Mouse (Mus musculus): ENCODE results near the gene Tlk1. TPM values are rescaled to one million over a fixed set of nuclear protein-coding genes. Genes with fewer than 3 reads are reported as not detected.
A peak's percentile ranks its signal among the peaks of the same experiment; 100 is the strongest.

The Tlk1 gene
- polyA plus RNA-seq, 1 experiment from 2014 or later = 20.2 TPM

DNA sequence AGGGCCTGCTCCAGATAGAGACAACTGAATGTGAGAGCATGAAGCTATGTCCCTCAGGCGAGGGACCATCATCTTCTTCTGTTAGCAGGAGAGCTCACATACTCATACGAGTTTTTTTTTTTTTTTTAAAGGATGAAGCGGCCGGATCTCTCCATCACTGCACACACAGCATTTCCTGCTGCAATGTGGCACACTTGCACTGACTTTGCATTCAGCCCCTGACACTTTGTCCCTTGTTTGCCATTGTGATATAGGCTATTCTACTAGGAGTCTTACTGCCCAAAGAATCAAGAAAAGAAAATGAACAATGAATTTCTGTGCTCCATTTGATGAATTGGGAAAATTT lies 10.8 kb upstream of the Tlk1 start:
- Histone ChIP-seq H3K4me2 (ENCODE audit: low read depth, low read length) (no peak overlapping the region), H3K27me3 (replicated peaks; ENCODE audit: control insufficient read depth, insufficient read depth, low read length) (no peaks in the 10 kb centered on the region), H3K36me3 (ENCODE audit: control insufficient read depth, insufficient read depth, low read length) (no peaks in the 10 kb centered on the region), H3K9me3 (ENCODE audit: control insufficient read depth, low read length) (no peaks in the 10 kb centered on the region), H3K4me3 (ENCODE audit: low read length) (no peak overlapping the region), H3K4me1 (ENCODE audit: control insufficient read depth, insufficient read depth, low read length) (peaks cover 3% of the 10 kb centered on the region; the same call in 1 of the 2 replicates), H3K27ac (ENCODE audit: low read length) (no peak overlapping the region), H3K9ac (ENCODE audit: low read depth, low read length) (no peak overlapping the region)
- ATAC-seq = no peak
- WGBS = 60% methylated on average over 4 of the region's 4 CpGs

DNA sequence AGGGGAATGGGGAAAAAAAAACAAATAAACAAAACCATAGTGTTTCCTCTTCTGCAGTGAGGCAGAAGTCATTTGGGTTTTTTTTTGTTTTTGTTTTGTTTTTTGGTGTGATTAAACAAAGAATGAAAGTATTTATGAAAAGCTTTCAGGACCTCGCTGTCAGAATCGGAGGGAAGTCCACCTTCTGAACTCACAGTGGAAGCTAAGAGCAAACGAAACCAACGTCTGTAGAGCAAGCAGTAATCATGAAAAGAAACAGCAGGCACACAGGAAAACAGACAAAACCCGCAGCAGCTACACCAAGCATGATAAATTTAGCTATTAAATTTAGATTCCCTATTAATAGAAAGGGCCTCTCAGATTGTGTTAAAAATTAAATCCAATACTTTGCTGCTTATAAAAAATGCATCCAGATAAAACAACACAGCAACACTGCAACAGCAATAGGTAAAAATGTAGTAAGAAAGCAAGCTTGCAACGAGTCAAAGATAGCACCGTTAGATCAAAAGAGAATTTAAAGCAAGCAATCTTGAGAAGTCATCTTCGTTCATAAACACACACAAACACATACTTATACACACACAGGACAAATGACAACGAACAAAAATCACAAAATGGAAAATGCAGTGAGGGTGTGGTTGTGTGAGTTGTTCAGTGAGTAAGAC lies 10.2 kb upstream of the Tlk1 start:
- H3K27me3 ChIP-seq (replicated peaks; ENCODE audit: control insufficient read depth, insufficient read depth, low read length) = no peaks in the 10 kb centered on the region
- ATAC-seq = no peak
- peaks cover 5% of the 10 kb centered on the region for H3K4me1 ChIP-seq (ENCODE audit: control insufficient read depth, insufficient read depth, low read length)
- H3K4me2 ChIP-seq (ENCODE audit: low read depth, low read length) = no peak overlapping the region
- H3K9me3 ChIP-seq (ENCODE audit: control insufficient read depth, low read length) = no peaks in the 10 kb centered on the region
- WGBS = 55% methylated on average over 9 of the region's 9 CpGs
- H3K4me3 ChIP-seq (ENCODE audit: low read length) = no peak overlapping the region
- no peak overlapping the region for H3K9ac ChIP-seq (ENCODE audit: low read depth, low read length)
- H3K36me3 ChIP-seq (ENCODE audit: control insufficient read depth, insufficient read depth, low read length) = no peaks in the 10 kb centered on the region
- no peak overlapping the region for H3K27ac ChIP-seq (ENCODE audit: low read length)

GRCm38 (mm10) chr2:70835209-70835608 lies 9.7 kb upstream of the Tlk1 start:
- 81% methylated on average over 2 of the region's 2 CpGs for WGBS
- no peak for ATAC-seq
- H3K4me3 ChIP-seq (ENCODE audit: low read length) = no peak overlapping the region
- H3K36me3 ChIP-seq (ENCODE audit: control insufficient read depth, insufficient read depth, low read length) = no peaks in the 10 kb centered on the region
- peaks cover 8% of the 10 kb centered on the region for H3K4me1 ChIP-seq (ENCODE audit: control insufficient read depth, insufficient read depth, low read length)
- H3K27ac ChIP-seq (ENCODE audit: low read length) = no peak overlapping the region
- no peaks in the 10 kb centered on the region for H3K9me3 ChIP-seq (ENCODE audit: control insufficient read depth, low read length)
- H3K27me3 ChIP-seq (replicated peaks; ENCODE audit: control insufficient read depth, insufficient read depth, low read length) = no peaks in the 10 kb centered on the region
- H3K9ac ChIP-seq (ENCODE audit: low read depth, low read length) = no peak overlapping the region
- no peak overlapping the region for H3K4me2 ChIP-seq (ENCODE audit: low read depth, low read length)

DNA sequence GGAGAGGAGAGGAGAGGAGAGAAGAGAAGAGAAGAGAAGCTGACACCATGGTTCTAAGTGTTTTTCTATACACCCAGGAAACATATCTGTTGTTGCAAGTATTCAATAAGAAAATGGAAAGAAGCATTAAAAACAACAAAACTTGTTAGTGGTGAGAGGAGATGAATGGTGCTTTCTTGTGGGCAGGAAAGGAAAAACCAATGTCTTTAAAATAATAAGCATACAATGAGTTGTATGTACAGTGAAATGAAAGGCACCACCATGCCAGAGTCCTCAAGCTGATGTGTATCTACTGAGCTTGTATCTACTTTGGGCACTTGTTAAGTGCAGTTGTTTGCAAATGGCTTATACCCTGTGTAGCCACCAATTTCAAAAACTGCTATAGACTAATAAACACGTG lies 7.7 kb upstream of the Tlk1 start:
- H3K4me1 ChIP-seq (ENCODE audit: control insufficient read depth, insufficient read depth, low read length) = peaks cover 10% of the 10 kb centered on the region
- 51% methylated on average over 1 of the region's 1 CpGs for WGBS
- H3K9me3 ChIP-seq (ENCODE audit: control insufficient read depth, low read length) = no peaks in the 10 kb centered on the region
- H3K4me3 ChIP-seq (ENCODE audit: low read length) = no peak overlapping the region
- no peak for ATAC-seq
- no peaks in the 10 kb centered on the region for H3K27me3 ChIP-seq (replicated peaks; ENCODE audit: control insufficient read depth, insufficient read depth, low read length)
- H3K4me2 ChIP-seq (ENCODE audit: low read depth, low read length) = no peak overlapping the region
- H3K36me3 ChIP-seq (ENCODE audit: control insufficient read depth, insufficient read depth, low read length) = no peaks in the 10 kb centered on the region
- H3K9ac ChIP-seq (ENCODE audit: low read depth, low read length) = no peak overlapping the region
- H3K27ac ChIP-seq (ENCODE audit: low read length) = no peak overlapping the region

DNA sequence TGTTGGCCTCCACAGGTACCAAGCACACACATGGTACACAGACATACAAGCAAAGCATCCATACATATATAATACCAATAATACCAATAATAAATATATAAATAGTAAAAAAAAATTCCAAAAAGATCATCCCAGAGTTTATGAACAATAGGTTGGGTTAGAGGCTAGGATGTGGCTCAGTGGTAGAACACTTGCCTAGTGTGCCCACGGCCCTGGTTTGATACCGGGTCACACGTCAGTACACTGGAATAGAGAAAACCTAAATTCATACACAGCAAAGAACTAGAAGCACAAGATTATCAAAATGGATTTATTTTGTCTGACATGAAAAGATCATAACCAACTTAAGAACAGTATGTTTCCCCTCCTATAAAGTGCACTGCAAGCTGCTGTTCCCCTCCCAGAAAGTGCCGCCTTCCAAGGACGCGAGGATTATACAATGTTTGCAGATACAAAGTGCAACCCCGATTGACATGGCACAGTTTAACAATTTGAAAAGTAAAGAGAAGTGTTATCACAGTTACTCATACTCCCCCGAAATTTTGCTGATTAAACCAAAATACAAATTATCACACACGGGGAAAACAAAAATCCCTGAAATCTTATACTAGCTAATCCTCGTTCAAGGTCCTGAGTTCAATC lies 6.3 kb upstream of the Tlk1 start:
- no peak overlapping the region for H3K9ac ChIP-seq (ENCODE audit: low read depth, low read length)
- H3K27ac ChIP-seq (ENCODE audit: low read length) = peak overlapping the region; percentile 73
- peak; percentile 84 for ATAC-seq
- no peaks in the 10 kb centered on the region for H3K27me3 ChIP-seq (replicated peaks; ENCODE audit: control insufficient read depth, insufficient read depth, low read length)
- H3K4me2 ChIP-seq (ENCODE audit: low read depth, low read length) = peak overlapping the region; percentile 16; the same call in 1 of the 2 replicates
- no peaks in the 10 kb centered on the region for H3K36me3 ChIP-seq (ENCODE audit: control insufficient read depth, insufficient read depth, low read length)
- WGBS = 61% methylated on average over 10 of the region's 10 CpGs
- H3K9me3 ChIP-seq (ENCODE audit: control insufficient read depth, low read length) = no peaks in the 10 kb centered on the region
- peaks cover 10% of the 10 kb centered on the region for H3K4me1 ChIP-seq (ENCODE audit: control insufficient read depth, insufficient read depth, low read length)
- H3K4me3 ChIP-seq (ENCODE audit: low read length) = no peak overlapping the region

DNA sequence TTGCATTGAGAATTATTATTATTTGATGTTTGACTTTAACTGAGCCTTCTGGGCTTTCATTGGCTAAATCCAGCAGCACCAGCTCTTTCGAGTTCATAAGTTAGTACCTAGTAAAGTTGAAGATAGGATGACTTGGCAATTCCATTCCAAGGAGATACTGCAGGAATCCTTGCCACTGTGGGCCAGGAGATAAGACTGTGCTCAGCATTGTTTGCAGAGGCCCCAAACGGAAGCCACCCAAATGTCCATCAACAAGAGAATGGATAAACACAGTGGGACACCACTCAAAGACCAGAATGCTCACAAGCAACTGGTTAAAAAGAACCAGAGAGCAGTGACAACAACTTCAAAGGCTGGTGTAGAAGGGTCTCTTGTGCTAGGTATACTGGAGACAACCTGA lies 5.2 kb upstream of the Tlk1 start:
- Histone ChIP-seq H3K4me3 (ENCODE audit: low read length) (no peak overlapping the region), H3K36me3 (ENCODE audit: control insufficient read depth, insufficient read depth, low read length) (no peaks in the 10 kb centered on the region), H3K27ac (ENCODE audit: low read length) (peak overlapping the region; percentile 37), H3K4me1 (ENCODE audit: control insufficient read depth, insufficient read depth, low read length) (peaks cover 10% of the 10 kb centered on the region), H3K27me3 (replicated peaks; ENCODE audit: control insufficient read depth, insufficient read depth, low read length) (no peaks in the 10 kb centered on the region), H3K9me3 (ENCODE audit: control insufficient read depth, low read length) (no peaks in the 10 kb centered on the region), H3K4me2 (ENCODE audit: low read depth, low read length) (no peak overlapping the region), H3K9ac (ENCODE audit: low read depth, low read length) (no peak overlapping the region)
- WGBS = 54% methylated on average over 2 of the region's 2 CpGs
- no peak for ATAC-seq

- Histone ChIP-seq H3K4me3 (ENCODE audit: low read length) (no peak overlapping the region), H3K4me2 (ENCODE audit: low read depth, low read length) (no peak overlapping the region), H3K9ac (ENCODE audit: low read depth, low read length) (no peak overlapping the region), H3K27me3 (replicated peaks; ENCODE audit: control insufficient read depth, insufficient read depth, low read length) (no peaks in the 10 kb centered on the region), H3K9me3 (ENCODE audit: control insufficient read depth, low read length) (no peaks in the 10 kb centered on the region), H3K27ac (ENCODE audit: low read length) (no peak overlapping the region), H3K36me3 (ENCODE audit: control insufficient read depth, insufficient read depth, low read length) (no peaks in the 10 kb centered on the region), H3K4me1 (ENCODE audit: control insufficient read depth, insufficient read depth, low read length) (peaks cover 10% of the 10 kb centered on the region)
- 85% methylated on average over 5 of the region's 5 CpGs for WGBS
- ATAC-seq = no peak
Observed at GRCm38 (mm10) chr2:70829946-70830610, 4.5 kb upstream of the Tlk1 start.

DNA sequence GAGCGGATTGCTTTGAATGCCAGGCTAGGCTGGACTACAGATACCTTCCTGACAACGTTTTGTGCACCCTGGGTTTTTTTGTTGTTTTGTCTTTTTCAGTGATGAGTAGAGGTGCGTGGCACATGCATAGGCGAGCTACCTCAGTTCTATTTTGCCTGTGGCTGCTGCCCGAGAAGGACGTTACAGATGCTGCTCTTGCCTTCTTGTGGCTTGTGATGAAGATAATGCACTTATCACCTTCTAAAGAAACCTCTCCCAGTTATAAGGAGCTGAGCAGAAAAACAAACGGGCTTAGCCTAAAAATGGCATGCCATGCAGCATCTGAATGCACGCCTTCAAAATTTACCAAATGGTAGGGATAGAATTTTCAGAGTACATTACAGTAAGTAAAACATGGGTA lies 2.3 kb upstream of the Tlk1 start:
- Histone ChIP-seq H3K4me2 (ENCODE audit: low read depth, low read length) (no peak overlapping the region), H3K27ac (ENCODE audit: low read length) (no peak overlapping the region), H3K9ac (ENCODE audit: low read depth, low read length) (no peak overlapping the region), H3K4me3 (ENCODE audit: low read length) (no peak overlapping the region), H3K27me3 (replicated peaks; ENCODE audit: control insufficient read depth, insufficient read depth, low read length) (no peaks in the 10 kb centered on the region), H3K36me3 (ENCODE audit: control insufficient read depth, insufficient read depth, low read length) (no peaks in the 10 kb centered on the region), H3K9me3 (ENCODE audit: control insufficient read depth, low read length) (no peaks in the 10 kb centered on the region), H3K4me1 (ENCODE audit: control insufficient read depth, insufficient read depth, low read length) (peaks cover 13% of the 10 kb centered on the region)
- 91% methylated on average over 8 of the region's 8 CpGs for WGBS
- no peak for ATAC-seq

GRCm38 (mm10) chr2:70826436-70827230 lies 1.1 kb upstream of the Tlk1 start:
- no peaks in the 10 kb centered on the region for H3K27me3 ChIP-seq (replicated peaks; ENCODE audit: control insufficient read depth, insufficient read depth, low read length)
- ATAC-seq = no peak

More at GRCm38 (mm10) chr2:70826436-70827230, 1.1 kb upstream of the Tlk1 start:
- no peak overlapping the region for H3K9ac ChIP-seq (ENCODE audit: low read depth, low read length)
- H3K4me2 ChIP-seq (ENCODE audit: low read depth, low read length) = 0 out of 2 replicates have a peak overlapping the region, but pooled peaks have one; percentile 12
- no peak overlapping the region for H3K27ac ChIP-seq (ENCODE audit: low read length)
- H3K9me3 ChIP-seq (ENCODE audit: control insufficient read depth, low read length) = no peaks in the 10 kb centered on the region
- H3K36me3 ChIP-seq (ENCODE audit: control insufficient read depth, insufficient read depth, low read length) = no peaks in the 10 kb centered on the region
- H3K4me3 ChIP-seq (ENCODE audit: low read length) = no peak overlapping the region
- 65% methylated on average over 8 of the region's 8 CpGs for WGBS
- H3K4me1 ChIP-seq (ENCODE audit: control insufficient read depth, insufficient read depth, low read length) = peaks cover 13% of the 10 kb centered on the region
